Mouse (Mus musculus): ENCODE measurements around the gene Lrp4.

The Lrp4 gene

DNA sequence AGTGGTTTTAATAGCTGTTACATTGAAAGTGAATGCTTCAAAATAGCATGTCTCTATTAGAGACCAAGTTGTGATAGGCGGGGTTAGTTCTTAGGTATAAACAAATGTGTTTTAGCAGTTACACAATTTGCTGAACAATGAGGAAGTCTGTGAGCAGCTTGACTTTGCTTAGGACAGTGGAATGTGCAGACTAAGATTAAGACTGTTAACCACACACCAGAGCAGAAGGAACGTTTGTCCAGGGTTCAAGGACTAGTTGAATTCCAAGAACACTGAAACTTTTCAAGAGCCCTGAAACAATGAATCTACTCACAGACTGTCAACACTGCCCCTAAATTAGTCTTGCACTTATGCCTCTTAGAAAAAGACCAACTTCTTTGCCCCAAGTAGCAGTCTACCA lies 15.6 kb upstream of the Lrp4 start:
- TF ChIP-seq GATA4 (IDR thresholded peaks at IDR 0.05; ENCODE audit: insufficient replicate concordance, low read length): no peak

DNA sequence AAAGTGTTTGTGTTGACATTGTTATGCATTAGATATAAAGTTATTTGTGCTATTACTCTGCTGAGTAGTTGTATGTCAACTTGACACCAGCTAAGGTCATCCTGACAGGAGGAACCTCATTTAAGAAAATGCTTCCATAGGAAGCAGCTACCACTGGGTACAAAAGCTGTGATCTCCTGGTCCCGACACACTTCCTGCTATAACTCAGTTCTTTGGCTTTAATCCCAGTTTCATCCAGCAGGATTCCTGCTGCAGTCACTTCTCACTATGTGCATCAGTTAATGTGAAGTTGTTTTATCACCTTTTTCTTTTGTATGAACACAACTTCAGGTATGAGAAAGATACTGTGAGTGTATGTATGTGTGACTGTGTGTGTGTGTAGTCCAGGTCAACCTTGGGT lies 15.1 kb upstream of the Lrp4 start:
- no peak for TF ChIP-seq GATA4 (IDR thresholded peaks at IDR 0.05; ENCODE audit: insufficient replicate concordance, low read length)

DNA sequence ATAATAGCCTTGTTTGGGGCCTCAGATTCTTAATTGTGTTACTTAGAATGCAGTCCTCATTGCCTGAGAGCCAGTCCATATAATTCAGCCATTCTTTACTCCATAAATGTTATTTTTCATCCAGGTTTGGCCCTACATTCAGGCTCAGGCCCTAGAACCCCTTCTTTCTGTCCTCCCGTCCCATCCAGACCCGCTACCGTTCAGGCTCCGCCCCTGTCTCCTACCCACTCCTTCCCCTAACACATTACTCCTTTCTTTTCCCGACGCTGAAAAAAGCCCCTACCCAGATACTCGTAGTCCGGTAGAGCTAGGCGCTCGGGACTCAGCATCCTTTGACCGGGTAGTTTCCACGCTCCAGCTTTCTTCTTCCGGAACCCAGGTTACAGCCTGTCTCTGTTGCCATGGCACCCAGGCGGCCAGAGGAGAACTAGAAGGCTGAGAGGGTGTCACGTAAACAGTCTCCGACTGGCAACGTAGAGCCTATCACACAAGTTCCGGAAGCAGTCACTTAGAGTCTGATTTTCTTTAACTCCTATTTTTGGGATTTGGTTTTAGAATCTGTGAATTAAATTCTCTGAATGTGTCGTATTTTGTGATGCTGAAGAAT lies 12.9 kb upstream of the Lrp4 start, which contains the start of gene 1110051M20Rik:
TSS of gene 1110051M20Rik (minus strand) at position 419 of the 607 bp plus-strand sequence.
- no peak for TF ChIP-seq GATA4 (IDR thresholded peaks at IDR 0.05; ENCODE audit: insufficient replicate concordance, low read length)

DNA sequence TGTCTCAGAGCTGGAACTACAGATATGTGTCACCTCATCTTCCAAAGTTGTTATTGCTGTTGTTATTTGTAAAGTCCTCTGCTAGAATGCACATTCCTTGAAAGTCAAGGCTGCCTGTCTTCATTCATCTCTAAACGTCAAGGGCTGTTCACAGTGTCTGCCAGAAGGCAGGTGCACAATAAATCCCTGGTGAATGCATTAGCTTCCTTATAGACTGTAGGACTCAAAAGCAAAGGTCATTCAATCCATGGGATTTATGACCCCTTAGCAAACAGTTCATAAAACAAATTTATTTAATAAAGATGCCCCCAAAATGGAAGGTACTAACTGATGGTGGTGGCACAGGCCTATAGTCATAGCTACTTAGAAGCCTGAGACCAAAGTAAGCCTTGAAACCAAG lies 7.6 kb upstream of the Lrp4 start:
- TF ChIP-seq GATA4 (IDR thresholded peaks at IDR 0.05; ENCODE audit: insufficient replicate concordance, low read length): no peak

DNA sequence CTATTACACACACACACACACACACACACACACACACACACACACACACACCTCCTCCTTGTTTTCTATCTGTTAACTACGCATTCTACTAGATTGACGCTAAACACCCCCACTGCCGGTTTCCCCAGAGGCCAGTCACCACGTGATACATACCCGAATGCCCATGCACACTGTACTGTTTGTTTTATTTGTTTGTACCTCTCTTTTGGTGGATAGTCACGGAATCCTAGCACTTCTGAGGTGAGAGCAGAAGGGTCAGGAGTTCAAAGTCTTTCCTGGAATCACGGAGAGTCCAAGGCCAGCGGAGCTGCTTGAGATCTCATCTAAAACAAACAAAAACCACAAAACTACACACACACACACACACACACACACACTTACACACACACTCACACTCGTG lies 7.0 kb upstream of the Lrp4 start:
- TF ChIP-seq GATA4 (IDR thresholded peaks at IDR 0.05; ENCODE audit: insufficient replicate concordance, low read length): no peak

DNA sequence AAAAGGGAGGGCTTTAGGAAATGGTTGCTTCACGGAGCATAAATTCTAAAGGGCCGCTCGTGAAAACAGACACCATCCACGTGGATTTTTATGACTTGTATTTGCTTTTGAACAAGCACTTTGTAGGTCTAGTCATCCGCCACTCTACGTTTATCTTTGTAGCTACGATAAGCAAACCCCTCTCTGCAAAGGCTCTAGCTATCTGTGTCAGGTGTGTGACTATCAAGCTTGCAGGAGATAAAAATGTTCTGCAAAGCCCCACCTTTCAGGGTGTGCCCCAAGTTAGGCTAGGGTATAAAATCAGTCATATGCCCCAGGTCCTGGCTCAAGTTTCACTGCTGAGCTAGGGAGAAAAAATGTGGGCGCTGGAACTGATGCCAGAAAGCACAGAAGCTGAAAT lies 4.7 kb upstream of the Lrp4 start:
- TF ChIP-seq GATA4 (IDR thresholded peaks at IDR 0.05; ENCODE audit: insufficient replicate concordance, low read length): no peak

DNA sequence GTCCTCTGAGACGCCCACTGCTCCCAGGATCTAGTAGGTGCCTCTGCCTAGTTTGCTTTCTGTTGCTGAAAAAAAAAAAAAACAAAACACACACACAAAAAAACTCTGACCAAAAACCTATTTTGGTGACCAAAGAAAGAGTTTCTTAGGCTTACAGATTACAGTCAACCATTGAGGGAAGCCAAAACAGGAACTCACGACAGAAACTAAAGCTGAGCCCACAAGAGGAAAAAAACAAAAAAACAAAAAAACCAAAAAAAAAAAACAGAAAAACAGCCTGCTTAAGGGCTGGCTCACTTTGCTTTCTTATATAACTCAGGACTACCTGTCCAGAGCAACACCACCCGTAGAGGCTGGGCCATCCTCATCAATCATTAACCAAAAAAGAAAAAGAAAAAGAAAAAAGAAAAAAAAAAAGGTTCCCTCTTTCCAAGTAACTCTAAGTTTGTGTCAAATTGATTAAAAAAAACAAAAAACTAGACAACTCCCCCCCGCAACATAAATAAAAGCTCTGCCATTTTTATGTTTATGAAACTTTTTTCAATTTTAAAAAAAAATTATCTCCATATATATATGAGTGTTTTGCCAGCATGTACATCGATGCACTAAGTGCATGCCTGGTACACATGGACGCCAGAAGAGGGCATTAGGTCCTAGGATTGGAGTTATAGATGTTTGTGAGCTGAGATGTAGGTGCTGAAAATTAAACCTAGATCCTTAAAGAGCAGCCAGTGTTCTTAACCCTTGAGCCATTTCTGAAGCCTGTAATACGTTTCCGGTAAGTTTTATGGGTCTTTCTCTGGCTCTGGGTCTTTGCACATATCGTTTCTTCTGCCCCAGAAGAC lies 3.9 kb upstream of the Lrp4 start:
- TF ChIP-seq GATA4 (IDR thresholded peaks at IDR 0.05; ENCODE audit: insufficient replicate concordance, low read length): no peak

DNA sequence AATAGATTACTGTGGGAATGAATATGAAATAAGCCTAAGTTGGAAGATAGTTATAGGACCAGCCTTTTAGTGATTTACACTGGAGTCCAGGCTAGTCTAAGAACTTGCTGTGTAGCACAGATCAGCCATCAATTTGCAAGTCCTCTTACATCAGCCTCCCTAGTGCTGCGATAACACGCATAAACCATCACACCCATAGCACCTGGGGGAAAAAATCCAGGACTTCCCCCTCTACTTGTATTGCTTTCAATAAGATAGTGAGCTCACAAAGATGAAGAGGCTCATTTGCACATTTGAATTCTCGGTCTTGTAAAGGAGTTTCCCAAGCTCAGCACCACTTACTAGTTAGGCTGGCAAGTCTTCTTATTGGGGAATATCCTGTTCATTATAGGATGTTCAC lies 2.9 kb upstream of the Lrp4 start:
- TF ChIP-seq GATA4 (IDR thresholded peaks at IDR 0.05; ENCODE audit: insufficient replicate concordance, low read length): no peak

DNA sequence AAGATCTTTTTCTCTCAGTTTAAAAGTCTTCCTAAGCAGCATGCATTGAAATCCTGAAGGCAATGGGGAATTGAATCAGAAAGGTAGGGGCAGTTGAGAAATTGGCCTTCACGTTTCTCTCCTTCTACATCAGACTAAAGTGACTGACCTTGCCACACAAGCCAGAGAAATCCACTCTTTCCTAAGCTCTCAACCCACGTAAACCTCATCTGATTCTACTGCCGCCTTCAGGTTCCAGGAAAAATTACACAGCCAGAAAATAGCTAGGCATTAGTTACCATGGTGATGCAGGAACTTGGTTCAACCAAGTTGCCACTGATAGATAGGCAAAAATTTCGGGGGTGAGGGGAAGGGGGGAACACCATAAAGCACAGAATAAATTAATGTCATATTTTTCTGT lies 1.5 kb upstream of the Lrp4 start:
- TF ChIP-seq GATA4 (IDR thresholded peaks at IDR 0.05; ENCODE audit: insufficient replicate concordance, low read length): no peak

DNA sequence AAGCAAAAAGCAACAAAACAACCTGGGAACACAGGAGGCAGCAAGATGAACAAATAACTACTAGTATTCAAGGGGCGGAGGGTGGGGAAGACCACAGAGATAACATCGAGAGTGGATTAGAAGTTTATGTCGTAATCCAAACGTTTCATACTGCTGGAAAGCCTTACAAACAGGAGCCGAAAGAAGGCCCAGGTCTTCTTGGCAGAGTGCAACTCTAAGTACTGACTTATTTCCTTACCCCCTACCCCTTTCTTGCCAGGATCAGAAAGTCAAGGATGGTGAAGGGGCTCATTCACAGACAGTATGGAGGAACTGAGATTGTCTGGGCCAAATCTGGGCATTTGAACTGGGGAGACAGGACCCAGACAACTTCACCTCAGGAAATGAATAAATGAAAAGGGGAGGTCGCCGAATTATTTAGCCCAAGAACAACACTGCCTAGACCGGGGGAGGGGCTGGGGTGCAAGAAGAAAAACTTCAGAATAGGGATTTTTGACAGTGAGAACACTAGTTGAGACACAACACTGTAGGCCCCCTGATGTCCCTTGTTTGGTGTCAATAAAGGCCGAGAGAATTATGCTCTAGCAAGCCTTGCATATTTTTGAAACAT lies 715 bp upstream of the Lrp4 start:
- no peak for TF ChIP-seq GATA4 (IDR thresholded peaks at IDR 0.05; ENCODE audit: insufficient replicate concordance, low read length)

DNA sequence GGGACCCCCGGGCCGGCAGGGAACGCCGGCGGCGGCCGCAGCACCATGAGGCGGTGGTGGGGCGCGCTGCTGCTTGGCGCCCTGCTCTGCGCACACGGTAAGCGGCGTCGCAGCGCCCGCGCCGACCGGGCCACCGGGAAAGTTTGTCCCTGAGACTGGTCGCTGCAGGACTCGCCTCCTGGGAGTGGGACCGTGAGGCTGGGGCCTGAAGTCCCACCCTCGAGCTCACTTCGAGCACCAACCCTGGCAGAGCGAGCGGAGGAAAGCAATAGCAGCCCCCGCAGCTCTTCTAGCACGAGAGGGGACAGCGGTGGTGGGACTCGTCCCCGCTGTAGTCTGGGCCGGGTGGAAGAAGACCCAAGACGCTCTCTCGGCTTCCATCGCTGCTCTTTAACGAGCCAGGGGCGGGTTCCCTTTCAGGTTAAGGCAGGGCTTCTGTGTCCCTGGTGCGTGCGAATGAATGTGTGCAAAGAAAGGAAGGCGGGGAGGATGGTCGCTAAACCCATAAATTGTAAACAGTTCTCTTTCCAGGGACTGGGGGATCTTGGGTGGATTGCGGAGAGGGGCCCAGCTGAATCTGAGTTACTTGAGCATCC lies 443 bp downstream of the Lrp4 start:
- TF ChIP-seq GATA4 (IDR thresholded peaks at IDR 0.05; ENCODE audit: insufficient replicate concordance, low read length): no peak

DNA sequence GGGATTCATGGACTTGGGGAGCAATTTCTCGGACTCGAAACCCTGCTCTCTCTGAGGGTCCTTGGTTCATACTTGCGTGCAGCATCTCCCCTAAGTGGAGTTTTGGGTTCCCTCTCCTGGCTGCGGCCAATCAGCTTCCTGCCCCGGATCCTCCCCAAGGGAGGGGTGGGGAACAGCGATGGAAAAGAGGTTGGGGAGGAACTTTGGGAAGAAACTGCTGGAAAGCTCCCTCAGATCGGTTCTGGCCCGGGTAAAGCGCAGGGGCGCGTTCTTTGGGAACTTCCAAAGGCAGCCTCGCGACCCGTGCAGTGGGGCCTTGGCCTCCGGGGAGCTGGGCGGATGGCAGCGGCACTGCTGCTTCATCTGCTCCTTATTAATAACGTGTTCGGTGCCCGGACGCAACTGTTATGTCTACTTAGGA lies 951 bp downstream of the Lrp4 start:
- TF ChIP-seq GATA4 (IDR thresholded peaks at IDR 0.05; ENCODE audit: insufficient replicate concordance, low read length): no peak

DNA sequence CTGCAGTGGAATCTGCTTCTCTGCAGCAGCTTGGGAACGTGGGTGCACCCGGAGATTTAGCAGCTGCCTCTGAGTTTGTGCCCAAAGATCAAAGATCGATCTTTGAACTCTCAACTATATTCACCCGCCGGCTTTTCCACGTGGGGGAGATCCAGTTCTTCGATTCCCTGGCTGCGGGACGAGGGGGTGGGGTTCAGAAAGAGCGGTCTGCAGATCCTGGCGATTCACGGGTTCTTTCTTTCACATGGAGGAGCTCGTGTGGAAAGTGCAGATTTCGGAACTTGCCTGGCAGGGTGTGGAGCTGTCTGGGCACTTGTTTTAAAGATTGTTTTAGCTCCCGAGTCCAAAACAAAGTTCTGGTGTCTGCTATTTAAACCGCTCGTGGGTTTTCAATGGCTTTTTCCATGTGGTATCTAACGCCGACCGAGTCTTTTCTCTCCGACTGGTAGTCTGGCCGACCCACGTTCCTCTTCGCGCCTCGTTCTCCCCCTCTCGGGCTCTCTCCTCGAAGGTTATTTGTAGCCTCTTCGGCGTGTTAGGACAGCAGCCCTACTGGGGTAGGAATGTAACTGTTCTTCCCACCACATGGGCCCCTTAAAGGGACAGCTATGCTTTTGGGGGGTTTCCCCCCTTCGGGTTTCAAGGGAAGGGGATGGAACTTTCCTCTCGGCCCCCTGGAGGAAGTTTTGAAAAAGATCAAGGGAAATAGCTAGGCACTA lies 1.5 kb downstream of the Lrp4 start:
- TF ChIP-seq GATA4 (IDR thresholded peaks at IDR 0.05; ENCODE audit: insufficient replicate concordance, low read length): no peak

DNA sequence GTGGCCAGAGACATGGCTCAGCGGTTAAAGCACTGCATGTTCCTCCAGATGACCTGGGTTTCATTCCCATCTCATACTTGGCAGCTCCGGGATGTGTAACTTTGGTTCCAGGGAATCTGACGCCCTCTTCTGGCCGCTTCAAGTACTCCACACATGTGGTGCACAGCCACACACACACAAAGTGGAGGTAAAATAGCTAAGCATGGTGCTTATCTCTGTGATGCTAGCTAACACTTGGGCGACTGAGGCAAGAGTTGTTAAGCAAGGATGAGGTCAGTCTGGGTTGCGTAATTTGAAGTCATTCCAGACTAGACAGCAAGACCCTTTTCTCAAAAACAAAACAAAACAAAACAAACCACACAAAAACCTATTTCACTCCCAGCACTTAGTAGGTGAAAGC lies 2.8 kb downstream of the Lrp4 start:
- peak; percentile 43; the same call in 1 of the 2 replicates for TF ChIP-seq GATA4 (IDR thresholded peaks at IDR 0.05; ENCODE audit: insufficient replicate concordance, low read length)

DNA sequence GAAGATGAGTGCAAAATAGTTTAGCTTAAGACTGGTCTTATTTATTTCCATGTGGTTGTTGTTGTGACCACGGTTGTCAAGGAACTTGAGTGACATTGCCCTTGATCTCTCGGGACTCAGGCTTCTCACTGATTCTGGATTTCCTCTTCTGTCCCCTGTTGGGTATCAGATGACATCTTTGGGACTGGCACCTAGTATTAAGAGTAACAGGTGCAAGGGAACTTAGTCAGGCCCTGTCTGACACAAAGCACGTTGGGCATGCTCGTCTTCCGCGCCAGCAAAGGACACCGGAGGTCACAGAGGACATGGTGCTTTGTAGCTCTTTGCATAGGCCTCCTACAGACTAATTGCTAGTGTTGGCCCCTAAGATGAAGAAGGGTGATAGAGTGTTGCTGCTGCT lies 3.5 kb downstream of the Lrp4 start:
- no peak for TF ChIP-seq GATA4 (IDR thresholded peaks at IDR 0.05; ENCODE audit: insufficient replicate concordance, low read length)

Measured in liver, adult (tissue).